Mouse (Mus musculus): ENCODE data around the gene Nsmce1. TPM values are rescaled to one million over a fixed set of nuclear protein-coding genes. Genes with fewer than 3 reads are reported as not detected.

Nsmce1 gene
- polyA plus RNA-seq, 1 experiment from 2014 or later, result 105 TPM

DNA sequence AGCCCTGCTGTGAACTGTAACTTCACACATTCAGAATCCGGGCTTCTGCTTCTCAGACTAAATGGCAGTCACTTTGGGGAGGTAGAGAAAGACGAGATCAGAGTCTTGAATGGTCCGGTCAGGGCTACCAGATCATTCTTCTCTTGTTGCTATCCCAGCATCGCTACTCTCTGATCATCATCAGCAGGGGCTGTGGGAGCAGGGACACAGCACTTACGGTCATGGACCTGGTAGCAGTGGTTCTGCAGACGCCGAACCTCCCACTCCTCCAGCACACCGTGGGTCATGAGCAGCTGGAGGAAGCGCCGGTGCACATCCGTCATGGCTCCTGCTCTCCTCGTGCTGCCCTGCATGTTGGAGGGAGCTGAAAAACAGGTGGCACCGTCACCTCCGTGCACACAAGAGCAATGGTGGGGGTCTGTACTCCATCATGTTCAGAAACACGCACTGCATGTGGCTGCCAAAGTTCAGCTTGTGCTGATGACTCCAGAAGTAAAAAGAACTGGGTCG is 5.2 kb downstream of the Nsmce1 start:
- 91% methylated on average over 16 of the region's 16 CpGs for WGBS
- H3K27ac ChIP-seq (replicated peaks), result no peak overlapping the region
- H3K9me3 ChIP-seq, result no peaks in the 10 kb centered on the region
- no peak for ATAC-seq (ENCODE audit: low read depth)
- peaks cover 18% of the 10 kb centered on the region for H3K4me1 ChIP-seq (replicated peaks)
- no peak overlapping the region for H3K9ac ChIP-seq
- no peaks in the 10 kb centered on the region for H3K27me3 ChIP-seq
- no peak overlapping the region for H3K4me2 ChIP-seq
- H3K36me3 ChIP-seq, result peaks cover 40% of the 10 kb centered on the region
- no peak overlapping the region for H3K4me3 ChIP-seq

DNA sequence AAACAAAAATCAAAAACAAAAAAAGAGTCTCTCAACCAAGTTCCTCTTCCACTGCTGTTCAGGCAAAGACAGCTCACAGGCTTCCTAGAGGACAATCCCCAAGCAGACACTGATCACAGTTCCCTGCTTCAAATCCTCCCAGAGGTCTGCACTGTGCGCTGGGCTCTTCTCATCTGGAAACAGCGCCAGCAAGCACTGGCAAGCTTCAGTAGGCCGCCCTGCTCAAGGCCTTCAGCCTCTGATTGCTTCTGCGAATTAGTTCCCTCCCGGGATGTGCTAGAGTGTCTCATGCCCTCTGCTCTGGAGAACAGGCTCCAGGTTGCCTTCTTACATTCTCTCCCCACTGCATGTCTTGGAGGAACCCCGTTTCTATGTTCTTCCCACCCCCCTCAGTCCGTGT is 6.6 kb downstream of the Nsmce1 start:
- ATAC-seq (ENCODE audit: low read depth), result no peak

GRCm38 (mm10) chr7:125482886-125483285 is 8.5 kb downstream of the Nsmce1 start:
- Histone ChIP-seq H3K9me3 (no peaks in the 10 kb centered on the region), H3K4me2 (no peak overlapping the region), H3K27ac (replicated peaks) (no peak overlapping the region), H3K4me3 (no peak overlapping the region), H3K4me1 (replicated peaks) (no peaks in the 10 kb centered on the region), H3K9ac (no peak overlapping the region), H3K36me3 (peaks cover 46% of the 10 kb centered on the region), H3K27me3 (no peaks in the 10 kb centered on the region)
- ATAC-seq (ENCODE audit: low read depth), result no peak
- 47% methylated on average over 2 of the region's 2 CpGs for WGBS

More for the DNA sequence above, 6.6 kb downstream of the Nsmce1 start:
- Histone ChIP-seq H3K4me1 (replicated peaks) (peaks cover 7% of the 10 kb centered on the region), H3K4me3 (no peak overlapping the region), H3K4me2 (no peak overlapping the region), H3K27ac (replicated peaks) (no peak overlapping the region), H3K36me3 (peaks cover 44% of the 10 kb centered on the region), H3K9me3 (no peaks in the 10 kb centered on the region), H3K27me3 (no peaks in the 10 kb centered on the region), H3K9ac (no peak overlapping the region)
- 95% methylated on average over 7 of the region's 7 CpGs for WGBS

GRCm38 (mm10) chr7:125482339-125482738 is 9.1 kb downstream of the Nsmce1 start:
- ATAC-seq (ENCODE audit: low read depth), result no peak
- Histone ChIP-seq H3K27ac (replicated peaks) (no peak overlapping the region), H3K4me3 (no peak overlapping the region), H3K9me3 (no peaks in the 10 kb centered on the region), H3K9ac (no peak overlapping the region), H3K4me1 (replicated peaks) (no peaks in the 10 kb centered on the region), H3K36me3 (peaks cover 52% of the 10 kb centered on the region), H3K4me2 (no peak overlapping the region), H3K27me3 (no peaks in the 10 kb centered on the region)
- WGBS, result 90% methylated on average over 3 of the region's 3 CpGs

DNA sequence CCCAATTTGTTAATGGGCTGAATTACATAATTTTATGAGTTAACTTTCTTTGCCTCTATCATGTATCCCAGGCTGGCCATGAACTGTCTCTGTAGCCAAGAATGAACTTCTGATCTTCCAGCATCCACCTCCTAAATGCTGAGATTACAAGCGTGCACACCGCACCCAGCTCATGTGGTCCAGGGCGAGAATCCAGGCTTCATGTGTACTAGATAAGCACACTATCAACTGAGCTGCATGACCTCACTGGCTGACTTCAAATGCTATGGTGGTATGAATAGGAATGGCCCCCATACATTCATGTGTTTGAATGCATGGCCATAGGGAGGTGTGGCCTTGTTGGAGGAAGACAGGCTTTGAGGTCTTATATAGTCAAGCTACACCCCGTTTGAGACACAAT is 10.9 kb downstream of the Nsmce1 start:
- Histone ChIP-seq H3K4me3 (no peak overlapping the region), H3K4me2 (no peak overlapping the region), H3K27me3 (no peaks in the 10 kb centered on the region), H3K4me1 (replicated peaks) (peaks cover 17% of the 10 kb centered on the region), H3K9ac (no peak overlapping the region), H3K27ac (replicated peaks) (no peak overlapping the region), H3K36me3 (peaks cover 44% of the 10 kb centered on the region), H3K9me3 (no peaks in the 10 kb centered on the region)
- no peak for ATAC-seq (ENCODE audit: low read depth)
- 93% methylated on average over 4 of the region's 4 CpGs for WGBS

DNA sequence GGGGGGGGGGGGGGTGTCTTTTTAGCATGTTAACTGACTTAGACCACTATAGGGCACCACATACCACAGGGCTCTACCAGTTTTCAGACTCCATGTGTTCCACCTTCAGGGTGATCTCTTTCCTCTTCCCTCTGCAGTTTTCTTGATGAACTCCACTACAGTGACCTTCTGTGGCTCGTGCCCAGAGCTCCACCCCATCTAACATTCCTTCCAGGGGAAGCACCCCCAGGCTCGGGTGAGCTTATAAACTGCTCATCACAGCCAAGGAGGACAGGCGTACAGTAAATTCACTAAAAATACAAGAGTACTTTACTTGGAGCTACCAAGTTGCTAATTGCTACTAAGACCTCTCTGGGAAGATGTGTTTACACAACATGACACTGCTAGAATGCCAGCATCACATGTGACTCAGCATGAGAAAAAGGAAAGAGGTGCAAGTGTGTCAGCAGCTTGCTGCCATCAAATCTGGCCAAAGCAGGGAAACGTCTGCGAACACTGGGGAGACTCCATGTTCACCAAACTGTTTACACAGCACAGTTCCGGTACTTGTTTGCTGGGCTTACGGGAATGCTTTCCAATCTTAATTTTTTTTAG is 12.9 kb downstream of the Nsmce1 start:
- no peaks in the 10 kb centered on the region for H3K9me3 ChIP-seq
- H3K4me1 ChIP-seq (replicated peaks), result peaks cover 27% of the 10 kb centered on the region
- H3K36me3 ChIP-seq, result peaks cover 24% of the 10 kb centered on the region
- H3K27ac ChIP-seq (replicated peaks), result no peak overlapping the region
- WGBS, result 91% methylated on average over 7 of the region's 7 CpGs
- no peak overlapping the region for H3K4me3 ChIP-seq
- H3K4me2 ChIP-seq, result no peak overlapping the region
- no peak for ATAC-seq (ENCODE audit: low read depth)
- H3K9ac ChIP-seq, result no peak overlapping the region
- H3K27me3 ChIP-seq, result no peaks in the 10 kb centered on the region

DNA sequence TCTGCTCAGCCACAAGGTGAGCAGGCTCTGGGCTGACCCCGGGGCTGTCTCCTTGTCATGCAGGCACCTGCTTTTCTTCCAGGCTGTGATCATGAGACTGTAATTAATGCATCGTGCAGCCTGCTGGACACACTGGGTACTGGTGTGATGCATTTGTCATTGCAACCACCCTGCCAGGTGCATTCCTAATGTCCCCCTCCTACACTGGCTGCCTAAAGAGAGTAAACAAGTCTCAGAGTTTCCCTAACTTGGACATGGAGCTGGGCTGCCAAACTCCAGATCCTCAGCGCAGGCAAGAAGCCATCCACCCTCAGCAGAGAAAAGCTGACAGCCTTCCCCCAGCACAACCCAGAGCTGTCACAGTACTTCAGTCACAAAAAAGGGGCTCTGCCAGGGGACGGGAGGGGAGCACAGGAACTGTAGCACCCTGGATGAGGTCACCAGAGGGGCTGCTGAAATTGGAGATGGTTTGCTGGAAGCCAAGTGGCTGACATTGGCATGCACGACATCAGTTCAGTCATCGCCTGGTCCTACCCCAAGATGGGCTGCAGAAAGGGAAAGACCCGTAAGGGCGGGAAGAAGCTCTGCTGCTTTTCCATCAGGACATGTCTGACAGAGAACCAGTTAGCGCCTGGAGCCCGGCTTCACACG is 15.7 kb downstream of the Nsmce1 start:
- WGBS, result 46% methylated on average over 11 of the region's 11 CpGs
- Histone ChIP-seq H3K4me3 (no peak overlapping the region), H3K9ac (0 out of 2 replicates have a peak overlapping the region, but pooled peaks have one; percentile 34), H3K4me1 (replicated peaks) (peaks cover 39% of the 10 kb centered on the region), H3K36me3 (peaks cover 19% of the 10 kb centered on the region), H3K9me3 (no peaks in the 10 kb centered on the region), H3K4me2 (0 out of 2 replicates have a peak overlapping the region, but pooled peaks have one; percentile 0), H3K27me3 (no peaks in the 10 kb centered on the region), H3K27ac (replicated peaks) (peak overlapping the region; percentile 74)
- no peak for ATAC-seq (ENCODE audit: low read depth)

DNA sequence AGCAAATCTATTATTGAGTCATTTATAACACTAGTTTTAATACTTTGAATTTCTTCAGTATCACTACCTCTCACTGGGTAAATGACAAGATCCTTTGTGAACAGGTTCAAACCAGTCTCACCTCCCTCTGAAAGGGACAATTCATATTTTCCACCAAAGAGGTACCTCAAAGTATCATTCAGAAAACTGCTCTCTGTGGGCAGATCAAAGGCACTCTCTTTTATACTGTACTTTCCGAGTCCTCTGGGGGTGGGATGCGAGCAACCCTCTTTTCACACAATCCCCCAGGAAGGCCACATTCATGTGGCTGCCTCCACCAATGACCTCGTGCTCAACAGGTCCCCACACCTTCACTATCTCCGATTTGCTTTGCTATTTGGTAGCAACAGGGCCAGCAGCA is 16.9 kb downstream of the Nsmce1 start:
- Histone ChIP-seq H3K4me1 (replicated peaks) (peaks cover 39% of the 10 kb centered on the region), H3K4me3 (no peak overlapping the region), H3K27ac (replicated peaks) (no peak overlapping the region), H3K36me3 (peaks cover 17% of the 10 kb centered on the region), H3K9ac (no peak overlapping the region), H3K4me2 (no peak overlapping the region), H3K27me3 (no peaks in the 10 kb centered on the region), H3K9me3 (no peaks in the 10 kb centered on the region)
- ATAC-seq (ENCODE audit: low read depth), result no peak
- 82% methylated on average over 4 of the region's 4 CpGs for WGBS

GRCm38 (mm10) chr7:125471991-125472741 is 19.2 kb downstream of the Nsmce1 start:
- Histone ChIP-seq H3K9me3 (no peaks in the 10 kb centered on the region), H3K4me1 (replicated peaks) (peaks cover 38% of the 10 kb centered on the region), H3K27me3 (no peaks in the 10 kb centered on the region), H3K4me2 (no peak overlapping the region), H3K4me3 (no peak overlapping the region), H3K9ac (peak overlapping the region; percentile 1; the same call in 1 of the 2 replicates), H3K36me3 (peaks cover 31% of the 10 kb centered on the region), H3K27ac (replicated peaks) (peak overlapping the region; percentile 67)
- 34% methylated on average over 13 of the region's 13 CpGs for WGBS
- peak; percentile 41; the same call in 1 of the 2 replicates for ATAC-seq (ENCODE audit: low read depth)

- H3K36me3 ChIP-seq, result peaks cover 43% of the 10 kb centered on the region
- no peak overlapping the region for H3K4me3 ChIP-seq
- H3K9me3 ChIP-seq, result no peaks in the 10 kb centered on the region
- no peak for ATAC-seq (ENCODE audit: low read depth)
- H3K4me1 ChIP-seq (replicated peaks), result peaks cover 25% of the 10 kb centered on the region
- no peak overlapping the region for H3K9ac ChIP-seq
- WGBS, result 90% methylated on average over 4 of the region's 4 CpGs
- no peaks in the 10 kb centered on the region for H3K27me3 ChIP-seq
- H3K4me2 ChIP-seq, result no peak overlapping the region
- H3K27ac ChIP-seq (replicated peaks), result no peak overlapping the region
Observed at GRCm38 (mm10) chr7:125470901-125471300, 20.5 kb downstream of the Nsmce1 start.

- 31% methylated on average over 5 of the region's 5 CpGs for WGBS
- Histone ChIP-seq H3K36me3 (peaks cover 53% of the 10 kb centered on the region), H3K4me2 (no peak overlapping the region), H3K27ac (replicated peaks) (no peak overlapping the region), H3K4me3 (no peak overlapping the region), H3K9ac (no peak overlapping the region), H3K9me3 (no peaks in the 10 kb centered on the region), H3K4me1 (replicated peaks) (peaks cover 16% of the 10 kb centered on the region), H3K27me3 (no peaks in the 10 kb centered on the region)
- 0 out of 2 replicates have a peak, but pooled peaks have one; percentile 56 for ATAC-seq (ENCODE audit: low read depth)
Observed at GRCm38 (mm10) chr7:125469937-125470336, 21.5 kb downstream of the Nsmce1 start.

DNA sequence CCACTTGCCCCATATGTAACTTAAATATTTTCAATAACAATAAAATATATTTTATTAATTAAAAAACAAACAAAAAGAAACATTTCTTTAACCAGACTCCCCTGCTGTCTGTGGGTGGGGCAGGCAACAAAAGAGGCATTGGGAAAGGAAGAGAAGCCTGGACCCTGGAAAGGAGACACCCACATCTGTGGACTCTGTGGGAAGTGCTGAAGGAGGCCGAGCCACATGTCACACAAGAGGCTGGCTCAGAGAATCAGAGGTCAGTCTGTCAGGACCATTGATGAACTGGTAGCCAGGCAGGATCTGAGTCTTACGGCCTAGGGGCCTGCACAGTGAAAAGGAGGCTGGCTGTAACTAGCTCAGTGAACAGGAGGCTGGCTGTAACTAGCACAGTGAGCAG is 29.2 kb downstream of the Nsmce1 start:
- 51% methylated on average over 2 of the region's 2 CpGs for WGBS
- Histone ChIP-seq H3K4me1 (replicated peaks) (peaks cover 9% of the 10 kb centered on the region; the same call in 1 of the 2 replicates), H3K4me2 (no peak overlapping the region), H3K9me3 (no peaks in the 10 kb centered on the region), H3K27me3 (no peaks in the 10 kb centered on the region), H3K27ac (replicated peaks) (no peak overlapping the region), H3K4me3 (no peak overlapping the region), H3K9ac (no peak overlapping the region), H3K36me3 (peaks cover 29% of the 10 kb centered on the region)
- no peak for ATAC-seq (ENCODE audit: low read depth)

Measured in neural tube, embryonic 13.5 days (tissue).